Mouse (Mus musculus): ENCODE data around the gene St8sia1.
A peak's percentile ranks its signal among the peaks of the same experiment; 100 is the strongest.
"Not testable (repeated sequence)": the region's sequence is repeated elsewhere in the genome, so short reads cannot be mapped to it uniquely, and the experiment has no call there.

St8sia1 gene

DNA sequence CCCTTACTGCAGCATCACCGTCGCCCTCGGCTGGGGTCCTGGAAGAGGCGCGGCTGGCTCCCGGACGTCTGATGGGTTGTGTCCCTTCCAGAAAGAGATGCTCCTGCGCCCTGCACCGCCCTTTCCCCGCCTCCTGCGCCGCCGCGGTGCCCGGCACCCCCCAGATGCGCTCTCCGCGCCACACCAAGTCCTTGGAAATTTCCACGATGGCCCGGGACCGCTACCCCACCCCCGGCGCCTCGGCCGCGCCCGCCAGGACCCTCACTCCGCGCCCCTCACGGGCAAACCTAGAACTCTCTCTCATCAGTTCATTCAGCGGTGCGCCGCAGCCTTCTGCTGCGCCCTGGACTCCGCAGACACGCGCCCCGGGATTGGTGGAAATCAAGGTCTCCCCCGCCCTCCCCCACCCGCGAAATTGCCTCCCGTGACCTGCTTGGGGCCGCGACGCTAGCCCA, at the start of gene St8sia1:
Gene St8sia1 (minus strand): TSS at position 377 of the 455 bp plus-strand sequence.
- peak; percentile 52 for DNase-seq

DNA sequence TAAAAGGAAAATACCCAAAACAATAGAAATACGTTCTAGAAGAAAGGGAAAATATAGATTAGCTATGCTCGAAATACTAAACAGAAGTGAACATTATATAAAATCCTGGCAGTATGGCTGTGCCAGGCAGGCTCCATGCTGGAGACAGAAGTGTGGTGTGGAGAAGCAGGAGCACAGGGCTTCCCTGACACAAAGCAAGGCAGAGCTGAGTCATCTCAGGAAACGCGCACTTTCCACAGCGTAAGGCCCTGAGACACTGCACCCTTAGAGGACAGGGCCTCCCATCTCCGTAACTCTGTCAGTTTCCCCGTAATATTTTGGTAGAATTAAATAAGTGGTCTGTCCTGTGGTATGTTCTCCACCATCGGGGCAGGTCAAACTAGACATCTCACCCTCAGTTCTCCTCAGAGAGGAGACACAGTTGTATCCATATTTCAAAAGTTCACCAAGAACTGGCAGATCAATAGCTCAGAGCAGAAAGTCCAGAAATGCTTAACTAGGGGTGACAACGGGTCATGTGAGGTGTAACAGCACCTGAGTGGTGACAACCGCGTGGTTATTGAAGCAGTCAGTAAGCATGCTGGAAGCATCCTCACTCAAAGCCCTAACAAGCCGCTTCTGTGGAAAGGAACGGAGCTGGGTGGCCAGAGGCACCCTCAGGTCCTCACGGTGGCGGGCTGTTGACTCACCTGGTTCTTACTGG, 48.4 kb upstream of the St8sia1 start:
- no peak for DNase-seq

DNA sequence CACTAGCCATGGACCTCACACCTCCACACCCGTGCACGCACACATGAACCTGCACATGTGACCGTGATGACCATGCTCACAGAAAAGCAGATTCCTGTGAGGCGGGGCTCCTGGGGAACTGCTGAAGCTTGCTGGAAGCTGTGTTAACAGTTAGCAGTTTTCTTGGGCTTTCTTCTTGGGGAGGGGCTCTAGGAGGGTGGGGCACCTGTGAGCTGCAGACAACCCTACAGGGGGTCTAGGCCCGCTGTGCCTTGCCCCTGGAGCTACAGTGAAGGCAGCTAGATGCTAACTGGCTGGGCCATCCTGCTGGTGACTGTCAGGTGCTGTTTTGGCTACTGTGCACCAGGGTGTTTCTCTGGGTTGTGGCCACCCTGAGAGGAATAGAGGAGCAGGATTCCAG, 44.6 kb upstream of the St8sia1 start:
- DNase-seq, result no peak

DNA sequence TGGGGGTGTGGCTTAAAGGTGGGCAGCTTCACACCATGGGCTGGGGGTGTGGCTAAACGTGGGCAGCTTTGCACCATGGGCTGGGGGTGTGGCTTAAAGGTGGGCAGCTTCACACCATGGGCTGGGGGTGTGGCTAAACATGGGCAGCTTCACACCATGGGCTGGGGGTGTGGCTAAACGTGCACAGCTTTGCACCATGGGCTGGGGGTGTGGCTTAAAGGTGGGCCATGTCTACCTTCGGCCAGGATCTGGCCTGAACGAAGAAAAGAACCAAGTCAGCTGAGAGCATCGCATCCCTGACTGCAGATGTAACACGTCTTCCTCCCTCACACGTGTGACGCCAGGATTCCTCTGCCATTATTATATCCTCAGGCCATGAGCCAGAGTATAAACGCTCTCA, 41.0 kb upstream of the St8sia1 start:
- DNase-seq, result not testable (repeated sequence)

DNA sequence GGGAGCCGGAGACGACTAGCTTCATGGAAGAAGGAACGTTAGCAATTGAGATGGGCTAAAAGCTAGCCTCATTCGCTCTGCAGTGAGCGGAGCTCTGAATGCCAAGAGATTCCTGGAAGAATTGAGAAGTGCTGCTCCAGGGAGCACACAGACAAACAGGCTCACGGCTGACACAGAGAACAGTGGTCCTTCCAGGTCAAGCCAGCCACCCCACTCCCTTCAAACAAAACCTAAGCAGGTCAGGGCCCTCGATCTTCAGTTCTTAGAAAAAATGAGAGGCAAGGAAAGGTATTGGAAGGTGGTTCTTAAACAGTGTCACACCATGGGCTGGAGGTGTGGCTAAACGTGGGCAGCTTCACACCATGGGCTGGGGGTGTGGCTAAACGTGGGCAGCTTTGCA, 40.5 kb upstream of the St8sia1 start:
- DNase-seq, result no peak

DNA sequence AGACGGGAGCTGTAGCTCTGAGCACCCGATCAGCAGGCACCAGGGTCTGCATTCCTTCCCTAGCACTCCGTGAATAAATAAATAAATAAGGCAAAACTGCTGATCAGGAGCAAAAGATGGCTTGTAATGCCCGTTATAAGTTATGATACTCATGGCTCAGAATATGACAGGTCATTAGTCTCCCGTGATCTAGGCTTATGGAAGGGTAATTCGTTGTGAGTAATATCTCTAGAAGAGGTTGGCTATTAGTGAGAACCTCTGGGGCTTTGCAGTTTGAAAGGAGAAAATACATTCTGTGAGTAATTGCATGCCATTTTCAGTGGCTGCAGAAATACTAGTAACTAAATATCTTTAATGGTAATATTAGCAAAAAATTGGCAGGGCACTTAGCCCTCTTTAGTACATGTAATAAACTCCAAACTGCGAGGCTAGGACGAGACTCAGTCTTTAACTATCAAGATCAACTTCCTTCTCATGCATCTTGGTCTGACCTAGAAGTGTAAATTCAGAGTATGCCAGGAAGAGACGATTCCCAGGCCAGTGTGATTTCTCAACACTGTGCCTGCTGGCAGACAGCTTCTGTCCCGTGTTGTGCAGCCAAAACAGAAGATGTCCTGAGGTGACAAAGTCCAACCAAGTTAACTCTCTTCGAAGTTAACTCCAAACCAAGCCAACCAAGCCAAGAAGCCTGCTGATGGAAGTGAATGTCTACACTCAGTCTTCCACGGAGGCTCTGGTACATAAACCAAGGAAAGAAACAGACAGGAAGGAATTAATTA, 34.2 kb upstream of the St8sia1 start:
- peak; percentile 71 for DNase-seq

DNA sequence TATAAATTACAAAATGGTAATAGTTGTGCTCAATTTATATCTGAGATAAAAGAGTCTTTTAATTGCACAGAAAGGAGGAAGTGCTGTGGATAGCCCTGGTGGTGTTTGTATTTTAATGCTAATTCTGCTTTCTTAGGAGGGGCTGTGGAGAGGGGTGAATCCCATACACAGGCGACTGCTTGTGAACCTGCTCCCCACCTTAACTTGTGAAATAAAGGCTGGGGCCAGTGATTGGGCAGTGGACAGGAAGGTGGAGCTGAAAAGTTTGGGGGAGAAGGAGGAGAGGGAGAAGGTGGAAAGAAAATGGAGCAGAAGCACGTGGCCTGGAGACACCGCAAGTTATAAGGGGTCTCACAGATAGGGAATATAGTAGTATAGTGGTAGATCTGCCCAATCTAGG, 32.6 kb upstream of the St8sia1 start:
- no peak for DNase-seq

DNA sequence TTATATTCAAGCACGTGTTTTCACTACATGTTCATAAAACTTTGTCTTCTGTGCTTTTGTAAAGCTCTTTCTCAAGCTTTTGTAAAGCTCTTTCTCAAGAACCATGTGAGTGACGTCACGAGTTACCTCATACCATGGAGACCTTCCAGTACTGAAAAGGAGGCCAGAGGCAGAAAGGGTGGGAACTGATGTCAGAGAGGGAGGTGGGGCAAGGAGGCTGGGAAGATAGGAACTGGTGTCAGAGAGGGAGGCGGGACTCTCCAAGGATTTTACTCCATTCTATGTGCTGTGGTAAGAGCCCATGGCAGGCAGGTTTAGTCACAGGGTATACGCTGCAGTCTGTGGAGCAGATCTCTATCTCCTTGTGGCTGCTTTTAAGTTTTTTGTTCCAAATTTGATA, 31.3 kb upstream of the St8sia1 start:
- DNase-seq, result no peak

DNA sequence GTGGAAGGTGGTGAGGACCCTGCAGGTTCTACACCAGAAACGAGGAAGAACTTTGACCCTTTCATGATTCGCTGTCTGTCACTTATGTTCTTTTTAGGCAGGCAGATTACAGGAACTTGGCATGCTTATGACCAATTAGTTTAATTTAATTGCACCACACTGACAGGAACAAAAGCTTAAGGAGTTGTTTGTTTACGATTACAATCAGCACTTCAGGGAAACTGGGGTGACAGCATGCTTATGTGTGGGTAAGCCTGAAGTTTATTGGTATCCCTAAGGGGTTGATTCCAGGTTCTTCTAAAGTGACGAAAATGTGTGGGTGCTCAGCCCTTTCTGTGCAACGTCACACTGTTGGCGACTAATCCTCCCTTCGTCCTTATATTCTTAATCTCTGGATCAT, 30.6 kb upstream of the St8sia1 start:
- no peak for DNase-seq

DNA sequence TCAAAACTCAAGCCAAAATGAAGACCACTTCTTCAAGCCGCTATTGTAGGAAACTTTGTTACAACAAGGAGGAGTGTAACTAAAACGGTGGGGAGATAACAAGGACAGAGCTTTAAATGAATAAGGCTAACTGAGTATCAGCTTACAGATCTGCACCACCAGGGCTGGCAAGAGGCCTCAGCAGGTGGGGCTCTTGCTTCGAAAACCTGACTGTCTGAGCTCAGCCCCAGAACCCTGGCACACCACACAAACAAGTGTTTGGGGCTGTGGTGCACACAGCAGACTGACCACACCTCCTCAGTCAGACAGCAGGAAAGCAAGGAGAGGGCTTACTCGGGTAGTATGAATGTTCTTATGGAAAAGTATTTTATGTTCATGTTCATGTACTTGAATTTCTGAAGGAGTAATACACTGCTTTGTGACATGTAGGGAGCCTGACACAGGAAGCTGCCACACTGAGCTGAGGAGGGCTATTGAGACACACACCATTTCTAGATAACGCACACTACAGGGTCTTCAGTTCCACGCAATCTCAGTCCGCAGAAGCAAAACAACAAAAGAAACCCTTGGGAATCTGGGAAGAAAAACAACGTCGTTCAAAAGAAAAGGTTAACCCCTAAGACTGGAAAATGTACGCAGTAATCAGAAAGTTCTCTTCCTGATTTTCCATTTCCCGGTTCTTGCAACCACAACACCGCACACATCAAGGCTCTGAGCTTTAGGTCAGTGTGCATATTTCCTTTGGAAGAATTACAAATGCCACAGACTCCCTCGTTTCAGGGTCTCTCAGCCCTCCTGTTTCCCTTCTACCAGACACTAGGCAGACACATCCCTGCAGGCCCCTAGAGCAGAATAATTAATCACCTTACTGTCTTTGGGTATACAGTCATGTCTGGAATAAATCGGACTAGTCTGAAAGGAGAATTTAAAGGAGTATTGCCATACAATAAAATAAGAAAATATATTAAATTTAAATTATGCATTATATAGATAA, 29.8 kb upstream of the St8sia1 start:
- DNase-seq, result no peak

DNA sequence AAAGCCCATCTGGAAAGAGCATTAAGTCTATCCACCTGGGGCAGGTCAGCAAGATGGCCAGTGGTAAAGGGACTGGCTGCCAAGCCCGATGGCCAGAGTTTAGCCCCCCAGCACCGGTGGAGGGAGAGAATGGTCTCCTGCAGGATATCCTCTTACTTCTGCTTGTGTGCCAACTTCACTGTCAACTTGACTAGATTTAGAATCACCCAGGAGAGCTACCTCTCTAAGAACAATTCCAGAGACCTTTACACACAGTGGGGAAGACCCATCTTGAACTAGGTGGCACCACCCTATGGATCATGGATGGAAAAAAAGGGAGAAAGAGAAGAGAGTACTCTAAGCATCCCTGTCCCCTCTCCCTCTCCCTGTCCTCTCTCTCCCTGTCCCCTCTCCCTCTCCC, 28.7 kb upstream of the St8sia1 start:
- no peak for DNase-seq

DNA sequence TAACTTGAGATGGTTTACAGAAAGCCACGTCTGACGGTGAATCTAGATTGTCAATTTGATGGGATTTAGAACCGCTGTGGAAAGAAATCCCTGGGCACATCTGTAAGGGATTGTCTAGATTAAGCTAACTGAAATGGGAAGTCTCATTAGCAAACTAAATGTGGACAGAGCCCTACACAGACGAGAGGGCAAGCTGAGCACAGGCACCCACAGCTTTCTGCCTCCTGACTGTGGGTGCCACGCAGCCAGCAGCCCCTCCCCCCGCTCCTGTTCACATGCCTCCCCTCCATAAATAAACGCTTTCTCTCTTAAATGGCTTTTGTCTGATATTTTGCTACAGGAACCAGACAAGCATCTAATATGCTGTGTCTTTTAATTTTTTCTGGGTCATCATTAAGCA, 27.8 kb upstream of the St8sia1 start:
- DNase-seq, result no peak

DNA sequence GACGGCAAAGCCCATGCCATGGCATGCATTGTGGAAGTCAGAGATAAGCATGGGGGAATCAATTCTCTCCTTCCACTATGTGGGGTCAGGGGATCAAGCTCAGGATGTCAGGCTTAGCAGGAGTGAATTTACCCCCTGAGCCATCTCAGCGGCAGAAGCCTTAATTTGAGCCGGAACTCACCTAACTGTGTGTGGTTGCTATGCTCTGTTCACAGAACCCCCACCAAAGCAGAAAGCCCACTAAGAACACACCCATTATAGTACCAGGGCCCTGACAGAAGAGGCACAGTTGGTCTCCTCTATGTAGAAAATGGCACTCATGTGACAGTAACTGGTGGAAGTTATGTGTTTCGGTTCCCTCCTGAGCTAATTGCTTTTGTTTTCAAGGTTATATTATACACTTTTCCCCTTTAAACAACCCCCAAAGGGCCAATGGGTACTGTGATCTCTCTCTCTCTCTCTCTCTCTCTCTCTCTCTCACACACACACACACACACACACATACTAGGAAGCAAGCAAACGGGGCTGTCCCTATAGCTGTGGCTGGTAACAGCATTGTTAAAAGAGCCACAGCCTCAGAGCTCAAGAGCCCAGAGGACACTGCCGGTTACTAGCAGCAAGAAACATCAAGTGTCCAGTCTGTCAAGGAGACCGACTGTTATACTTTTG, 27.3 kb upstream of the St8sia1 start:
- no peak for DNase-seq

DNA sequence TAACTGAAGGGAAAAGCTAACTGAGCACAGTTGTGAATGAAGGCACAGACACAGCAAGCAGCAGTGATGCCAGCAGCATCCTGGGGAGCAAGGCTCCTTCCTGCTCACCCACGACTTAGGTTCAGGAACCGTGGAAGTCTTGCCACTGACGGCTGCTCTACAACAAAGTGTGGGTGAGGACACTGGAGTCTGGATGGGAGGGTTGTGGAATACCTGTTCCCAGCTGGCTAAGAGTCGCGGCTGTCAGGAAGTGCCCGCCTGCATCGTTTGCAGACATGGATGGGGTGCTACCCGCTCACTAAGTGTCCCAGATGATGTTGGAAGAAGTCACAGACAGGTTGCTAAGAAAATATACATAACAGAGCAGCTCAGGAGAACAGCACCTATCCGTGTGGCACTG, 26.3 kb upstream of the St8sia1 start:
- no peak for DNase-seq

DNA sequence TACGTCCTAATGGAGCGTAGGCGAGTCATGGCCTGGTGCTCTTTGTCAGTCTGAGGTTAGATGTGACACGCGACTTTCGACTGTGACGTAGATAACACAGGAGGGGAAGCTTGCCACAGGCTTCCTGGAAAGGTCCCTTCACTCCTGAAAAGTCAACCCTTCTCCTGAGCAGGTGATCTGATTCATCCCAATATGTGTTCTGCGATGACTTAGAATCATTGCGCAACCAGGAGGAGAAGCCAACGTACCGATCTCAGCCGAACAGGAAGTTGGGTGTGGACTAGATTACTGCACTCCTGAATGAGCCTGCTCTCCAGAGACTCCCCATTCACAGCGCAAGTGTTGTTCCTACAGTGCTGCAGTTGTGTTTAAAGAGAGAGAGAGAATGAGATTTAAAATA, 25.2 kb upstream of the St8sia1 start:
- no peak for DNase-seq

DNA sequence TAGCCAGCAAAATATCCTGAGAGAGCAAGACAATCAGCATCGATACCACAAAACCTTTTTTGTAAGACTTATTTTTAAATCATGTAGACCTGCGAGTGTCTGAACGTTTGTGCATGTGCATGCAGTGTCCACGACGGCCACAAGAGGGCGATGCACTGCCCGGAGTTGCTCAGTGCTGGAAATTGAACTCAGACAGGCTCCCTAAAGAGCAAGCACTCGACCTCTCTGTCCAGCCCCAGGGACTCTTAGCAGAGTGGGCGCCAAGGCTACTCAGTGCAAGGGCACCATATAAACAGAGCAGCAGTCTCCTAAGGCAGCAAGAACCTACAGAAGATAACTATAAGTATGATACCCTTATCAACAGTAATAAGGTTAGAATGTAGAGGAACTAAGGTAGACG, 24.5 kb upstream of the St8sia1 start:
- peak; percentile 36 for DNase-seq

DNA sequence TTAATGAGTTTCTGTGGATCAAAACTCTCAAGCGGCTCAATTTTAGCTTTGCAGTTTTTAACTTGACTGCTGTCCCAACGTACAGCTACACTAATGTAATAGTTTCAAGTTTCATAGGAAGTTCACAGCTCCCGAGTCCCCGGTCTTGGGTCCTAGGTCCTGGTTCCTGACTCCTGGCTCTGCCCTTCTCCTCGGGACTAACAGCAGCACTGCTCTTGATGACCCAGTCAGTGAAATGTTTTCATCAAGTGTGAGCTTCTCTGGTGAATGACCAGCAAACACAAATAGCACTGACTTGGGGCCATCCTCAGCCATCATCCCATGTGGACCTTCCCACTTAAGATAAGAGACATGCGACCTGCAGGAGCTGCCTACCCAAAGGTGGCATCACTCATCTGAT, 24.0 kb upstream of the St8sia1 start:
- no peak for DNase-seq

DNA sequence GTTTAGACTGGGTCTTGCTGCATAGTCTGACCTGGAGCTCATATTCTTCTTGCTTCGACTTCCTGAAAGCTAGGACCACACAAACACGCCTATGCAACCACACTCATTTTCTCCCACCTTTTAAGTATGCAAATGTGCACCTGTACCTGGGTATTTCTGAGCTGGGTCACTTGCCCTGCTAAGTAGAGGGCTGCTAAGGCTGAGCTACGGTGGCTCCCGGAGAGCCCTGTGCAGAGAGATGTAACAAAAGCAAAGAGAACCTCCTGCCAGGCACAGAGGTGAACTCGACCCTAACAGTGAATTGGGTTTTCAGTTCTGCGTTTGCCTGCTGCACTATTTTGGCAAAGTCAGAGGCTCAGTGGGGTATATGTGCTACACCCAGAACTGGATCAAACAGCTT, 23.4 kb upstream of the St8sia1 start:
- no peak for DNase-seq

DNA sequence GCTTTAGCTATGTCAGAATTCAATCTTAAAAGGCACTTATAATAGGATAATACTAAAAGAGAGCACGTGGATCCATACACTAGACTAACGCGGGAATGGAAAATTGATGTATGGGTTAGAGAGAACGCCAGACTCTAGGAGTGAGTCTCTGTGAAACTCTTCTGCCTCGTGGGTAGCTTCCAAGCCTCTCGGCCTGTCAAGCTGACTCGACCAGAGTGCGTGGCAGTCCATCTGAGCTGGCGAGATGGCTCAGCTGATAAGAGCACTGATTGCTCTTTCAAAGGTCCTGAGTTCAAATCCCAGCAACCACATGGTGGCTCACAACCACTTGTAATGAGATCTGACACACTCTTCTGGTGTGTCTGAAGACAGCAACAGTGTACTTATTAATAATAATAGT, 22.5 kb upstream of the St8sia1 start:
- DNase-seq, result not testable (repeated sequence)

DNA sequence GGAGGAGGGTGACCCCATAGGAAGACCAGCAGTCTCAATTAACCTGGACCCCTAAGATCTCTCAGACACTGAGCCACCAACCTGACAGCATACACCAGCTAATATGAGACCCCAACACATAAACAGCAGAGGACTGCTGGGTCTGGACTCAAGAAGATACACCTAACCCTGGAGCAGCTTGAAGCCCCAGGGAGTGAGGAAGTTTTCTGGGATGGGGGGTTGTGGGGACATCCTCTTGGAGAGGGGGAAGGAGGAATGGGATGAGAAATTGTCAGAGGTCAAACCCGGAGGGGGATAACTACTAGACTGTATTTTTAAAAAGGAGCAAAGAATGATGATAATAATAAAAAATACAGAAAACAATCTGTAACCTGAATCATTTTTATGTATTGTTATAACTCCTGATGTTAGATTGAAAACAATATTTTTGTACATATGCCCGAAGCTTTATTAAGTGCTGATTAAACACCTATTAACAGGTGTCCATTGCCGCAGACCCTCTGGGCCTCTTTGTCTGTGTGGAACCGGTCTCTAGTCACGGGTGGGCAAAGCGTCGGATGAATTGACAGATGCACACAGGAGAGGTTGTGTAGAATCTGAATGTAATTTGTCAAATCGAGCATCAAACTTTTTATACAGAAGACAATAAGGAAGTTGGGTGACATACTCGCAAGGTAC, 21.4 kb upstream of the St8sia1 start:
- DNase-seq, result not testable (repeated sequence)

DNA sequence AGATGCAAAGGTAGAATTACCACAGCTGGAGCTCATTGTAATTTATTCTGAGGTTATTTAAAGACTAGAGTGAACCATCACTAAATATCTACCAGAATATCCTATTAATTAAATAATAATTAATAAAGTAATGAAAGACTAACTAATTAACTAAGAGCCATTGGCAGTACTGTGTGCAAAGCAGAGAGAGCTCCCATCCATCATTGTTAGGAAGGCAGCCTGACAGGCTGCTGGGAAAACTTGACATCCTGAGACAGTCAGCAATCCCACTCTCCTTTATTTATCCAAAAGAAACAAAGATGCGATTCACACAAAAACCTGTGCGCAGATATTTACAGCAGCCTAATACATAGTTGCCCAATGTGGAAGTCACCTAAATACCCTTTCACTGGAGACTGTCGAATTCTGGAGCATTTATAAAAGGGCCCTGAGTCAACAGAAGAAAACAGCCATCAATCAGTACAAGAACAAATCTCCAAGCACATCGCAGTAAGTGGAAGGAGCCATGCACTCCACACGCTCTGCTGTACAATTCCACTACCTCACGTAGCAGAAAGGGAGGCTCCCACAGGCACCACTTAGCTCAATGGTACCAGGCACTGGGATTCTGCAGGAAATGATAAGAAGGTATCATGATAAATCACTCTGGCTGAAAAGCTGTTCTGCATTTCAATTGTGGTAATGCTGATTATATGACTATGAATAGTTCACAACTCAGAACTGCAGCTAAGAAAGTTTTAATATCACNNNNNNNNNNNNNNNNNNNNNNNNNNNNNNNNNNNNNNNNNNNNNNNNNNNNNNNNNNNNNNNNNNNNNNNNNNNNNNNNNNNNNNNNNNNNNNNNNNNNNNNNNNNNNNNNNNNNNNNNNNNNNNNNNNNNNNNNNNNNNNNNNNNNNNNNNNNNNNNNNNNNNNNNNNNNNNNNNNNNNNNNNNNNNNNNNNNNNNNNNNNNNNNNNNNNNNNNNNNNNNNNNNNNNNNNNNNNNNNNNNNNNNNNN, 15.7 kb upstream of the St8sia1 start:
- no peak for DNase-seq

Measured in kidney, adult 11 months (tissue).